Mouse (Mus musculus): ENCODE measurements around the gene Ankrd39. TPM values are rescaled to one million over a fixed set of nuclear protein-coding genes. Genes with fewer than 3 reads are reported as not detected.

The Ankrd39 gene
- polyA plus RNA-seq (2016; fragmentation: Nextera tagmentation; extraction: Ambion mirVana) = 20.4 and 23.9 TPM in 2 replicates

DNA sequence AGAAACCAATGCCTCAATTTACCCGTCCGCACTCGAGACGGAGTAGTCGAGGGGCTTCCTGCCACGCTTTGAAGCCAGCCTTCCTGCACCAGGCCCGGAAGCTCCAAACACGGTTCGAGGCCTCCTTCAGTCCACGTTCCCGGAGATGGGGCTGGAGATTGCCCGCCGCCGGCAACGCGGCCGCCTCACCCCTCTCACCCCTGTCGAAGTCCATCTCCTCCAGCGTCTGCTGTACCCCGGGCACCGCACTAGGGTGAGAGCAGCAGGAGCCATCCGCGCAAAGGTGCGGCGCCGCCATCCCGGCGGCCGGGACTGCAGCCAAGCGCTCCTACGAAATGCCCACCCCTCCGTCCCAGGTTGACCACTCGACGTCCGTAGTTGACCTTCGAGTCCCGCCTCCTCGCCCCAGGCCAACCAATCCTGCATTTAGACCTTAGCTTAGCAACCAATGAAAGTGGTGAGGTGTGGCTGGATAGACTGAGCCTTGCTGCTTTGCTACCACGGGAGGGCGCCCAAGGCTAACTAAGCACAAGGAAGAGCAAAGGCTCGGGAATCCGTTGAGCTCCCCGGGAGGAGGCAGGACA is at the start of gene Ankrd39:
Gene Ankrd39, minus strand, starts transcription at position 558 of the 584 bp plus-strand sequence.
- peaks cover 36% of the 10 kb centered on the region for H3K36me3 ChIP-seq
- peak; percentile 95 for ATAC-seq (ENCODE audit: insufficient number of reproducible peaks, insufficient read depth, low FRiP score, low TSS enrichment)
- H3K4me2 ChIP-seq (replicated peaks) = peak within 1 kb of the TSS; percentile 72
- peak within 1 kb of the TSS; percentile 70 for H3K9ac ChIP-seq
- H3K27me3 ChIP-seq = no peaks in the 10 kb centered on the region
- H3K27ac ChIP-seq = peak within 1 kb of the TSS; percentile 80
- under 1% methylated on average over 43 of the region's 43 CpGs for WGBS
- H3K4me1 ChIP-seq = peaks cover 39% of the 10 kb centered on the region
- peak within 1 kb of the TSS; percentile 68 for H3K4me3 ChIP-seq
- no peaks in the 10 kb centered on the region for H3K9me3 ChIP-seq

GRCm38 (mm10) chr1:36596114-36596513 is 48.9 kb upstream of the Ankrd39 start:
- H3K9ac ChIP-seq = no peak overlapping the region
- H3K4me2 ChIP-seq (replicated peaks) = no peak overlapping the region
- peaks cover 11% of the 10 kb centered on the region; the same call in 1 of the 2 replicates for H3K4me1 ChIP-seq
- WGBS = 34% methylated on average over 4 of the region's 4 CpGs
- H3K9me3 ChIP-seq = no peaks in the 10 kb centered on the region
- no peak overlapping the region for H3K4me3 ChIP-seq
- 0 out of 2 replicates have a peak overlapping the region, but pooled peaks have one; percentile 9 for H3K27ac ChIP-seq
- ATAC-seq (ENCODE audit: insufficient number of reproducible peaks, insufficient read depth, low FRiP score, low TSS enrichment) = no peak
- no peaks in the 10 kb centered on the region for H3K36me3 ChIP-seq
- H3K27me3 ChIP-seq = no peaks in the 10 kb centered on the region

- 50% methylated on average over 10 of the region's 10 CpGs for WGBS
- ATAC-seq (ENCODE audit: insufficient number of reproducible peaks, insufficient read depth, low FRiP score, low TSS enrichment) = no peak
- no peak overlapping the region for H3K4me3 ChIP-seq
- no peak overlapping the region for H3K4me2 ChIP-seq (replicated peaks)
- H3K36me3 ChIP-seq = no peaks in the 10 kb centered on the region
- no peak overlapping the region; the same call in 1 of the 2 replicates for H3K9ac ChIP-seq
- peaks cover 15% of the 10 kb centered on the region; the same call in 1 of the 2 replicates for H3K4me1 ChIP-seq
- no peaks in the 10 kb centered on the region for H3K27me3 ChIP-seq
- no peak overlapping the region; the same call in 1 of the 2 replicates for H3K27ac ChIP-seq
- no peaks in the 10 kb centered on the region for H3K9me3 ChIP-seq
Measured at GRCm38 (mm10) chr1:36595167-36595931, 48.1 kb upstream of the Ankrd39 start.

DNA sequence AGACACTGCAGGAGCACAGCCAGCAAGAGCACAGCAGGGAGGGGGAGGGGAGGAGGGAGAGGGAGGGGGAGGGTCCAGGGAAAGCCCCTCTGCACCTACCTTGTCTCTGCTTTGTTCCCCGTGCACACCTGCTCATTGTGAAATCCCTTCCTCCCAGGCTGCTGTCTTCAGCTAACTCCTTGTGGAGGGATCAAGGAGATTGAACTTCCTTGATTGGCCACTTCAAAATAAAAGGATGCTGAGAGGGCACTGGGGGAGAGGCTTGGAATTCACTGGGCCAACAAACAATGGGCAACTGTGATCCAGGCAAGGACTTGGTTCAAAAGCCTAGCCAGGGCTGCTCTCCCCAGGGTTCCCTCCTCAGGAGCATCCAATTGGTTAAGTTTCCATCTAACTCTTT is 45.9 kb upstream of the Ankrd39 start:
- no peaks in the 10 kb centered on the region for H3K36me3 ChIP-seq
- no peak for ATAC-seq (ENCODE audit: insufficient number of reproducible peaks, insufficient read depth, low FRiP score, low TSS enrichment)
- H3K9me3 ChIP-seq = no peaks in the 10 kb centered on the region
- WGBS = 11% methylated on average over 1 of the region's 1 CpGs
- H3K4me2 ChIP-seq (replicated peaks) = no peak overlapping the region
- H3K27ac ChIP-seq = no peak overlapping the region
- peaks cover 35% of the 10 kb centered on the region for H3K4me1 ChIP-seq
- no peak overlapping the region for H3K9ac ChIP-seq
- no peaks in the 10 kb centered on the region for H3K27me3 ChIP-seq
- no peak overlapping the region for H3K4me3 ChIP-seq

GRCm38 (mm10) chr1:36591408-36591807 is 44.2 kb upstream of the Ankrd39 start:
- no peak overlapping the region for H3K27ac ChIP-seq
- no peak overlapping the region for H3K9ac ChIP-seq
- no peaks in the 10 kb centered on the region for H3K27me3 ChIP-seq
- no peaks in the 10 kb centered on the region for H3K9me3 ChIP-seq
- peaks cover 49% of the 10 kb centered on the region for H3K4me1 ChIP-seq
- H3K4me3 ChIP-seq = no peak overlapping the region
- WGBS = 81% methylated on average over 2 of the region's 2 CpGs
- no peak for ATAC-seq (ENCODE audit: insufficient number of reproducible peaks, insufficient read depth, low FRiP score, low TSS enrichment)
- H3K4me2 ChIP-seq (replicated peaks) = no peak overlapping the region
- no peaks in the 10 kb centered on the region for H3K36me3 ChIP-seq

DNA sequence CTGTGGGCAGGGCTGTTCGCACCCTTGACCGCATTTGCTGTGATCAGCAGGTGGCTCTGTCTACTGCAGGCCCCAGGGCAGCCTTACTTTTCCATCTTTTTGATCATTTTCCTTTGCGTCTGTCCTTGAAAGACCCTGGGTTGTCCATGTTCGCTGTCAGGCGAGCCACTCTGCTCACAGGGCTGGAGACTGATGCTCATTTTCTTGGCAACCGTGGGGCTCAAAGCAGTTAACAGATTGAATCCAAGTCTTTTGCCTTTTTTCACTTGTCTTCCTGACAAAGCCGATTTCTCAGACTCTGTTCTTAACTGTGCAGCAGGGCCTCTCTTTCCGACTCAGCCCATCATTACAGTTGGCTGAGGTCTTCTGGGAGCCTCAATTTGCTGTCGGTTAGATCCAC is 43.4 kb upstream of the Ankrd39 start:
- 60% methylated on average over 9 of the region's 9 CpGs for WGBS
- H3K4me1 ChIP-seq = peaks cover 51% of the 10 kb centered on the region

DNA sequence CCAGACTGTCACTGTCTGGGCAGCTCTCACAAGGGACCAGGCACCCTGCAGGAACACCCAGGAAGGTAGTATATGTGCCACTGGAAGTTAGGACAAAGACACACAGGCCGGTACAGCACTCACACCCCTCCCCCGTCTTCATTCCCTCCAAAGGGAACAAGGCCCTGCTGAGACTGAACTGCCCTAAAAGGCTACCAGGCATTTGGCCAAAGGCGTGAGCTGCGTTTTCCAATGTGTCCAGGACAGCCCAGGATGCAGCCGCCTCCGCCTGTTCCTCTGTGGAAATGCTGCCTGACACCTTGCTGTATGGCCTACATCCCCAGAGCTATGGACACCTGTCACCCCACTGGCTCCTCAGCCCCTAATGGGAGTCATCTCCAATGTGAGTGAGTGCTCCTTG is 42.2 kb upstream of the Ankrd39 start:
- Histone ChIP-seq H3K36me3 (no peaks in the 10 kb centered on the region), H3K4me1 (peaks cover 48% of the 10 kb centered on the region), H3K4me2 (replicated peaks) (no peak overlapping the region; the same call in 1 of the 2 replicates), H3K9ac (0 out of 2 replicates have a peak overlapping the region, but pooled peaks have one; percentile 25), H3K9me3 (no peaks in the 10 kb centered on the region), H3K27me3 (no peaks in the 10 kb centered on the region), H3K4me3 (no peak overlapping the region), H3K27ac (peak overlapping the region; percentile 85; the same call in 1 of the 2 replicates)
- no peak for ATAC-seq (ENCODE audit: insufficient number of reproducible peaks, insufficient read depth, low FRiP score, low TSS enrichment)
- WGBS = 57% methylated on average over 6 of the region's 6 CpGs

More for the DNA sequence above, 43.4 kb upstream of the Ankrd39 start:
- Histone ChIP-seq H3K4me3 (no peak overlapping the region), H3K36me3 (no peaks in the 10 kb centered on the region), H3K9ac (no peak overlapping the region), H3K4me2 (replicated peaks) (no peak overlapping the region), H3K27me3 (no peaks in the 10 kb centered on the region), H3K27ac (no peak overlapping the region), H3K9me3 (no peaks in the 10 kb centered on the region)
- no peak for ATAC-seq (ENCODE audit: insufficient number of reproducible peaks, insufficient read depth, low FRiP score, low TSS enrichment)

- H3K4me2 ChIP-seq (replicated peaks) = peak overlapping the region; percentile 12; the same call in 1 of the 2 replicates
- no peaks in the 10 kb centered on the region for H3K27me3 ChIP-seq
- 40% methylated on average over 13 of the region's 13 CpGs for WGBS
- H3K4me3 ChIP-seq = no peak overlapping the region
- 0 out of 2 replicates have a peak overlapping the region, but pooled peaks have one; percentile 25 for H3K9ac ChIP-seq
- no peaks in the 10 kb centered on the region for H3K36me3 ChIP-seq
- peak overlapping the region; percentile 85 for H3K27ac ChIP-seq
- H3K4me1 ChIP-seq = peaks cover 55% of the 10 kb centered on the region
- peak; percentile 80 for ATAC-seq (ENCODE audit: insufficient number of reproducible peaks, insufficient read depth, low FRiP score, low TSS enrichment)
- H3K9me3 ChIP-seq = no peaks in the 10 kb centered on the region
Measured at GRCm38 (mm10) chr1:36588476-36589450, 41.5 kb upstream of the Ankrd39 start.

GRCm38 (mm10) chr1:36587860-36588259 is 40.6 kb upstream of the Ankrd39 start:
- Histone ChIP-seq H3K4me3 (no peak overlapping the region), H3K36me3 (no peaks in the 10 kb centered on the region), H3K9ac (no peak overlapping the region), H3K4me2 (replicated peaks) (no peak overlapping the region), H3K9me3 (no peaks in the 10 kb centered on the region), H3K27ac (peak overlapping the region; percentile 85), H3K27me3 (no peaks in the 10 kb centered on the region), H3K4me1 (peaks cover 55% of the 10 kb centered on the region)
- no peak for ATAC-seq (ENCODE audit: insufficient number of reproducible peaks, insufficient read depth, low FRiP score, low TSS enrichment)
- WGBS = 87% methylated on average over 6 of the region's 6 CpGs

- Histone ChIP-seq H3K9me3 (no peaks in the 10 kb centered on the region), H3K36me3 (no peaks in the 10 kb centered on the region), H3K27ac (no peak overlapping the region), H3K9ac (no peak overlapping the region), H3K4me3 (no peak overlapping the region), H3K4me1 (peaks cover 55% of the 10 kb centered on the region), H3K27me3 (no peaks in the 10 kb centered on the region), H3K4me2 (replicated peaks) (no peak overlapping the region)
- no peak for ATAC-seq (ENCODE audit: insufficient number of reproducible peaks, insufficient read depth, low FRiP score, low TSS enrichment)
- WGBS = 17% methylated on average over 4 of the region's 4 CpGs
Measured at GRCm38 (mm10) chr1:36586288-36586687, 39.0 kb upstream of the Ankrd39 start.

DNA sequence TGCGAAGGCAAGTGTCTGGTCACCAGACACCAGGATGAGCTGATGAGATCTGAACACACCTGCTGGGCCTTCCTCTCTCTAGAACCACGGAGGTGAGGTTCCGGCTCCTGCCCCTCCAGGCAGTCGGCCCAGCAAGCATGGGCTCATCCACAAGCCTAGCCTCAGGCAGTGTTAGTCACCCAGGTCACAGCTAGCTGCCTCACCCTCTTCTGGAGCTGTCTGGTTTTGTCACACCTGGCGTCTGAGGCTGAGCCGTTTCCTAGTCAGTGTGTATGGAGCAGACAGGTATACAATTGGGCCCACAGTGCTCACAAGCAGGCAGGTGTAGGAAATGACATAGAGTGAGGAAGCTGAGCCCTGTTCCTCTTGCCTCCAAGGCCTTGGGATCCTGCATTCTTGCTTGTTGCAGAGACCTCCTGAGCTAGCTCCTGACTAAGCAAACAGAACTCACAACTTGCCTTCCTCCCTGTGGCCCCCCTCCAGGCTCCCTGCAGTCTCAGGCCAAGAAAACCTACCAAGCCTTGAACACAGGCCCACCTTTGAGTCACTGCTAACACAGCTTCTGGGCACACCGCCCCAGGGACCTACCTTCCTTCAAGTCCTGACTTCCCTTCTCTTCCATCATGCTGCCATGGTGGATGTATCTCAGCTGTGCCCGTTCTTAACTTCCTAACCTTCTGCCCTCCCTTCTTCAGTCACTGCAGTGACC is 36.3 kb upstream of the Ankrd39 start:
- peaks cover 53% of the 10 kb centered on the region for H3K4me1 ChIP-seq
- no peaks in the 10 kb centered on the region for H3K9me3 ChIP-seq
- 64% methylated on average over 8 of the region's 8 CpGs for WGBS
- H3K9ac ChIP-seq = no peak overlapping the region
- H3K4me2 ChIP-seq (replicated peaks) = no peak overlapping the region
- no peaks in the 10 kb centered on the region for H3K27me3 ChIP-seq
- H3K27ac ChIP-seq = no peak overlapping the region
- no peaks in the 10 kb centered on the region for H3K36me3 ChIP-seq
- no peak overlapping the region for H3K4me3 ChIP-seq
- ATAC-seq (ENCODE audit: insufficient number of reproducible peaks, insufficient read depth, low FRiP score, low TSS enrichment) = no peak
